Mouse (Mus musculus): Measurements from ENCODE around the gene Cerk. TPM values are rescaled to one million over a fixed set of nuclear protein-coding genes. Genes with fewer than 3 reads are reported as not detected.

Gene Cerk
- polyA plus RNA-seq, 1 experiment from 2014 or later, result 13.2 TPM

- H3K27ac ChIP-seq, result no peak overlapping the region
- 69% methylated on average over 10 of the region's 10 CpGs for WGBS
- no peak for ATAC-seq (replicated peaks; ENCODE audit: insufficient number of reproducible peaks, insufficient read depth, low FRiP score, low read depth)
Measured at GRCm38 (mm10) chr15:86094324-86095121, 91.4 kb downstream of the Cerk start.

GRCm38 (mm10) chr15:86093236-86093635 lies 92.7 kb downstream of the Cerk start:
- peaks cover 5% of the 10 kb centered on the region; the same call in 1 of the 2 replicates for H3K36me3 ChIP-seq
- peaks cover 53% of the 10 kb centered on the region for H3K4me1 ChIP-seq (replicated peaks)
- no peak overlapping the region for H3K4me3 ChIP-seq
- WGBS, result 88% methylated on average over 1 of the region's 1 CpGs
- H3K27me3 ChIP-seq, result no peaks in the 10 kb centered on the region
- H3K9ac ChIP-seq, result no peak overlapping the region
- no peak overlapping the region for H3K4me2 ChIP-seq
- peak overlapping the region; percentile 33; the same call in 1 of the 2 replicates for H3K27ac ChIP-seq
- H3K9me3 ChIP-seq (replicated peaks), result no peaks in the 10 kb centered on the region
- no peak for ATAC-seq (replicated peaks; ENCODE audit: insufficient number of reproducible peaks, insufficient read depth, low FRiP score, low read depth)

More at GRCm38 (mm10) chr15:86094324-86095121, 91.4 kb downstream of the Cerk start:
- Histone ChIP-seq H3K27me3 (no peaks in the 10 kb centered on the region), H3K4me3 (no peak overlapping the region), H3K4me2 (no peak overlapping the region), H3K9ac (no peak overlapping the region), H3K9me3 (replicated peaks) (no peaks in the 10 kb centered on the region), H3K36me3 (peaks cover 5% of the 10 kb centered on the region; the same call in 1 of the 2 replicates), H3K4me1 (replicated peaks) (peaks cover 42% of the 10 kb centered on the region)

- ATAC-seq (replicated peaks; ENCODE audit: insufficient number of reproducible peaks, insufficient read depth, low FRiP score, low read depth), result no peak
- H3K36me3 ChIP-seq, result peaks cover 5% of the 10 kb centered on the region; the same call in 1 of the 2 replicates
- 0 out of 2 replicates have a peak overlapping the region, but pooled peaks have one; percentile 76 for H3K27ac ChIP-seq
- H3K27me3 ChIP-seq, result no peaks in the 10 kb centered on the region
- no peak overlapping the region for H3K9ac ChIP-seq
- no peaks in the 10 kb centered on the region for H3K9me3 ChIP-seq (replicated peaks)
- H3K4me2 ChIP-seq, result no peak overlapping the region
- H3K4me3 ChIP-seq, result no peak overlapping the region
- 80% methylated on average over 12 of the region's 12 CpGs for WGBS
- H3K4me1 ChIP-seq (replicated peaks), result peaks cover 64% of the 10 kb centered on the region
Measured at GRCm38 (mm10) chr15:86091998-86092670, 93.8 kb downstream of the Cerk start.

- no peak overlapping the region for H3K9ac ChIP-seq
- no peak overlapping the region for H3K4me3 ChIP-seq
- 94% methylated on average over 23 of the region's 23 CpGs for WGBS
- peaks cover 70% of the 10 kb centered on the region for H3K4me1 ChIP-seq (replicated peaks)
- H3K4me2 ChIP-seq, result no peak overlapping the region
- H3K27me3 ChIP-seq, result no peaks in the 10 kb centered on the region
- H3K27ac ChIP-seq, result peak overlapping the region; percentile 76
- H3K36me3 ChIP-seq, result peaks cover 5% of the 10 kb centered on the region; the same call in 1 of the 2 replicates
- H3K9me3 ChIP-seq (replicated peaks), result no peaks in the 10 kb centered on the region
- no peak for ATAC-seq (replicated peaks; ENCODE audit: insufficient number of reproducible peaks, insufficient read depth, low FRiP score, low read depth)
Measured at GRCm38 (mm10) chr15:86091201-86091997, 94.5 kb downstream of the Cerk start.

- H3K9ac ChIP-seq, result no peak overlapping the region
- peak overlapping the region; percentile 76 for H3K27ac ChIP-seq
- peaks cover 5% of the 10 kb centered on the region; the same call in 1 of the 2 replicates for H3K36me3 ChIP-seq
- no peak overlapping the region for H3K4me2 ChIP-seq
- H3K4me1 ChIP-seq (replicated peaks), result peaks cover 74% of the 10 kb centered on the region
- WGBS, result 79% methylated on average over 8 of the region's 8 CpGs
- ATAC-seq (replicated peaks; ENCODE audit: insufficient number of reproducible peaks, insufficient read depth, low FRiP score, low read depth), result no peak
- no peaks in the 10 kb centered on the region for H3K27me3 ChIP-seq
- no peaks in the 10 kb centered on the region for H3K9me3 ChIP-seq (replicated peaks)
- H3K4me3 ChIP-seq, result no peak overlapping the region
Measured at GRCm38 (mm10) chr15:86090578-86090977, 95.4 kb downstream of the Cerk start.

GRCm38 (mm10) chr15:86089991-86090529 lies 95.9 kb downstream of the Cerk start:
- no peaks in the 10 kb centered on the region for H3K27me3 ChIP-seq
- peaks cover 5% of the 10 kb centered on the region; the same call in 1 of the 2 replicates for H3K36me3 ChIP-seq
- H3K4me1 ChIP-seq (replicated peaks), result peaks cover 80% of the 10 kb centered on the region
- ATAC-seq (replicated peaks; ENCODE audit: insufficient number of reproducible peaks, insufficient read depth, low FRiP score, low read depth), result peak; percentile 59
- H3K27ac ChIP-seq, result peak overlapping the region; percentile 76
- no peaks in the 10 kb centered on the region for H3K9me3 ChIP-seq (replicated peaks)
- no peak overlapping the region for H3K9ac ChIP-seq
- H3K4me2 ChIP-seq, result no peak overlapping the region
- 47% methylated on average over 11 of the region's 11 CpGs for WGBS
- H3K4me3 ChIP-seq, result no peak overlapping the region

Other genes with a start within 250 kb of the Cerk start
- gene Celsr1, start 152.4 kb downstream of the Cerk start, polyA plus RNA-seq (2015; fragmentation: Nextera tagmentation; extraction: Ambion mirVana), result 1.1 and 2.1 TPM in 2 replicates
- gene Gramd4, start 128.4 kb downstream of the Cerk start, polyA plus RNA-seq (2015; fragmentation: Nextera tagmentation; extraction: Ambion mirVana), result 16.9 and 19.5 TPM in 2 replicates
- 9.2 and 12.5 TPM in 2 replicates for gene Tbc1d22a, start 28.3 kb upstream of the Cerk start, polyA plus RNA-seq (2015; fragmentation: Nextera tagmentation; extraction: Ambion mirVana)

Measured in heart, embryonic 15.5 days (tissue).